Mouse (Mus musculus): Measurements from ENCODE around the gene Olfr159. TPM values are rescaled to one million over a fixed set of nuclear protein-coding genes. Genes with fewer than 3 reads are reported as not detected.

Gene Olfr159
- total and polyA plus RNA-seq, 3 experiments, result not detected

DNA sequence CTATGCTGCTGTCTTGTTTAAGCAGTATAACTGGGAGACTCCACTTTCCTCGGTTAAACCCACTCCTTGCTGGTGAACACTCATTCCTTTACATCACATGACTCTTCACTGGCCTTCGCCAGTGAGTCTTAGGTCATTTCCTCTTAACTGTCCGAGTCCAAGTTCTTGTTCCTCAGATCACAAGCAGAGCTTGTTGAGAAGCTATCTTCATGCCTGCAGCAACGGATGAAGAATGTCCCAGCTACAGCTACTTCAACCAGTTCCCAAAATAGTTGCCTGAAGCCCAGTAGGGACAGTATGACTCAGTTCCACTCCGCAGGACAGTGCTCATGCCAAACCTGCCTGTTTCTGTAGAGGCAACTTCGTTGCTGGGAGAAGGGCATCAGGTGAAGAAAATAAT is 13.6 kb downstream of the Olfr159 start:
- H3K36me3 ChIP-seq (ENCODE audit: control insufficient read depth, insufficient read depth, low read length), result no peaks in the 10 kb centered on the region
- intact Hi-C loops (cut with DNase I), result no loop called here
- peaks cover 8% of the 10 kb centered on the region for H3K4me1 ChIP-seq (ENCODE audit: control insufficient read depth, insufficient read depth, low read length)
- no peak overlapping the region for H3K4me3 ChIP-seq
- TF ChIP-seq POLR2A (IDR thresholded peaks at IDR 0.05; ENCODE audit: insufficient read depth, low read depth, low read length) (peak; percentile 39; the same call in 1 of the 2 replicates), EP300 (IDR thresholded peaks at IDR 0.05; ENCODE audit: insufficient read depth, low read depth, low read length) (no peak)
- DNase-seq, result peak in 1 of 2 experiments; percentile 45
- H3K79me2 ChIP-seq (replicated peaks; ENCODE audit: control insufficient read depth, insufficient read depth, low read length), result no peaks in the 10 kb centered on the region
- 9% methylated on average over 6 of the region's 6 CpGs for WGBS
- H3K27me3 ChIP-seq (ENCODE audit: control insufficient read depth, insufficient read depth, low read length), result no peaks in the 10 kb centered on the region
- no peak overlapping the region for H3K9ac ChIP-seq (ENCODE audit: low read depth, low read length)
- H3K27ac ChIP-seq, result peak overlapping the region; percentile 64

DNA sequence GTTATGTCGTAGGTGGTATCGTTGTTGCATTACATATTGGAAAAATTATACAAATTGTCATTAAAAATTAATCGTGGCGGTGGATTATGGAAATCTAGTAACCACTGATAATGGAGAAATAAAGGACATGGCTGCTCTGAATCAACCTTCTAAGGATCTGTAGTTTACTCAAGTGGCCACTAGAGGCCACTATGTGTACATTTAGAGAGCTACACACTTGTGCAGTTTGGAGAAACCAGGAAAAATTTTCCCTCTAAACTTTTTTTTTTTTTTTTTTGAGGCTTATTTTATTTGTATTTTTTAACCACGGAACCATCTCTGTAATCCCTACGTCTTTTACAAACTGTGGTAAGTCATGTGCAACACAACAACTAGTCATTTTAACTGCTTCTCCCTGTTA is 25.6 kb downstream of the Olfr159 start:
- Histone ChIP-seq H3K9ac (ENCODE audit: low read depth, low read length) (no peak overlapping the region), H3K27ac (no peak overlapping the region), H3K36me3 (ENCODE audit: control insufficient read depth, insufficient read depth, low read length) (no peaks in the 10 kb centered on the region; the same call in 1 of the 2 replicates), H3K4me1 (ENCODE audit: control insufficient read depth, insufficient read depth, low read length) (peaks cover 4% of the 10 kb centered on the region), H3K79me2 (replicated peaks; ENCODE audit: control insufficient read depth, insufficient read depth, low read length) (no peaks in the 10 kb centered on the region), H3K27me3 (ENCODE audit: control insufficient read depth, insufficient read depth, low read length) (no peaks in the 10 kb centered on the region), H3K4me3 (no peak overlapping the region)
- intact Hi-C loops (cut with DNase I), result loop anchor here (1.0 to 10.0 kb wide), 2 partner anchors 116 to 240 kb away; partner anchors contain the start of gene Ccin
- TF ChIP-seq POLR2A (IDR thresholded peaks at IDR 0.05; ENCODE audit: insufficient read depth, low read depth, low read length) (no peak), EP300 (IDR thresholded peaks at IDR 0.05; ENCODE audit: insufficient read depth, low read depth, low read length) (no peak), CTCF (IDR thresholded peaks at IDR 0.05) (peak; percentile 93)
- 10% methylated on average over 6 of the region's 6 CpGs for WGBS
- no peak for DNase-seq

DNA sequence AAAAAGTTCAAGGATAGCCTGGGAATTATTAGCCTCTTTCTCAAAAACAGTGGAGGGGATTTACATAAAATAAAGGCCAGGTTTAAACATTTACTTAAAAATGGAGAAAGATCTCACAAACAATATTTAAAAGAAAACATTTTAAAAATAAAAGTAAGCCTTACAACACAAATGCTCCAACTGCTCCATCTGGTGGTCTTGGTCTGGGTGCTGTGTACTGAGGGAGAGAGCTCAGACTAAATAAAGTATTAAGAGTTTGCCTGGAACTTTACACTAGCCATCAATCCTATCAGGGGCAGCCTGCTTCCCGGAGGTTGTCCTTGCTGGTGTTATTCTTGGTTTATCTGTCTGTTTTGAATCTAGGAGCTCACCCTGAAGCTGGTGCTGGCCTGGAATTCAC is 27.7 kb downstream of the Olfr159 start:
- no peaks in the 10 kb centered on the region for H3K27me3 ChIP-seq (ENCODE audit: control insufficient read depth, insufficient read depth, low read length)
- TF ChIP-seq CTCF (IDR thresholded peaks at IDR 0.05) (peak; percentile 76), POLR2A (IDR thresholded peaks at IDR 0.05; ENCODE audit: insufficient read depth, low read depth, low read length) (no peak)
- H3K4me3 ChIP-seq, result no peak overlapping the region
- peak overlapping the region; percentile 56; the same call in 1 of the 2 replicates for H3K27ac ChIP-seq
- no peaks in the 10 kb centered on the region; the same call in 1 of the 2 replicates for H3K36me3 ChIP-seq (ENCODE audit: control insufficient read depth, insufficient read depth, low read length)
- no peak for DNase-seq
- H3K79me2 ChIP-seq (replicated peaks; ENCODE audit: control insufficient read depth, insufficient read depth, low read length), result no peaks in the 10 kb centered on the region
- H3K4me1 ChIP-seq (ENCODE audit: control insufficient read depth, insufficient read depth, low read length), result peaks cover 4% of the 10 kb centered on the region
- WGBS, result 22% methylated on average over 1 of the region's 1 CpGs
- intact Hi-C loops (cut with DNase I), result loop anchor here (1.0 to 10.0 kb wide), 2 partner anchors 18 to 242 kb away; partner anchors contain the start of gene Ccin
- no peak overlapping the region for H3K9ac ChIP-seq (ENCODE audit: low read depth, low read length)

DNA sequence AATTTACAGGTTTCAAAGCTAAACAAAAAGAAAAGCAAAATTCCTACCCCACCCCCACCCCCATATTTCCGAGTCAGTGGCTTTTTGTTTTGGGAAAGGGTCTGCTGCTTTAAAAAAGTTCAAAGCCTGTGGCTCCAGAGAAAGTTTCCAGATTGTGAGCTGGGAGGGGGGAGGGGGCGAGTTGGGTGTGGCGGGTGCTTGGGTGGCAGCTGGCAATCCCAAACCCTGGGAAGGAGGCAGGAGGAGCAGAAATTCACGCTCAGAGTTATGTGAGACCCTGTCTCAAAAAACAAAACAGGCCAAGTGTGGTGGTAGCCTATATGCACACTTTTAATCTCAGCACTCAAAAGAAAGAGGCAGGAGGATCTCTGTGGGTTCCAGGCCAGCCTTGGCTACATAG is 28.2 kb downstream of the Olfr159 start:
- Histone ChIP-seq H3K9ac (ENCODE audit: low read depth, low read length) (no peak overlapping the region), H3K36me3 (ENCODE audit: control insufficient read depth, insufficient read depth, low read length) (no peaks in the 10 kb centered on the region; the same call in 1 of the 2 replicates), H3K27ac (peak overlapping the region; percentile 56), H3K4me3 (no peak overlapping the region), H3K4me1 (ENCODE audit: control insufficient read depth, insufficient read depth, low read length) (peaks cover 6% of the 10 kb centered on the region), H3K79me2 (replicated peaks; ENCODE audit: control insufficient read depth, insufficient read depth, low read length) (no peaks in the 10 kb centered on the region), H3K27me3 (ENCODE audit: control insufficient read depth, insufficient read depth, low read length) (no peaks in the 10 kb centered on the region)
- TF ChIP-seq CTCF (IDR thresholded peaks at IDR 0.05) (no peak), POLR2A (IDR thresholded peaks at IDR 0.05; ENCODE audit: insufficient read depth, low read depth, low read length) (no peak)
- DNase-seq, result no peak
- intact Hi-C loops (cut with DNase I), result loop anchor here (1.0 to 10.0 kb wide), 2 partner anchors 17 to 242 kb away; partner anchors contain the start of gene Ccin
- WGBS, result 49% methylated on average over 4 of the region's 4 CpGs

DNA sequence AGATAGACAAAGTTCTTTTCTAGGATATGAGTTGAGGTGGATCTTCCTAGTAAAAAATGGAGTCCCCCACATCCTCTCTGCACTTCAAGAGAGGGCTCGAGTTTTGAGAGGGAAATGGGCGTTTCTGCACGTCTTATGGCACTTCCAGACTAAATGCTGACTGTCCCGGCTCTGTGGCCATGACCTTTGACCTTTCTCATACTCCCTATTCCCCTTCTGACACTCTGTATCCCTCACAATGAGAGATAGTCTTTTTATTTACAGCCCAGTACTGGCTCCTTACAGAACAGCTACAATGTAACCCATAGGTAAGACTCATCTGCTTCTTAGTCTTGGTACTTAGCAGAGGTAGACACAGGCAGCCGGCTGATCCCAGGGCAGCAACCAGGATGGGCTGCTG is 29.3 kb downstream of the Olfr159 start:
- TF ChIP-seq CTCF (IDR thresholded peaks at IDR 0.05) (no peak), EP300 (IDR thresholded peaks at IDR 0.05; ENCODE audit: insufficient read depth, low read depth, low read length) (no peak), POLR2A (IDR thresholded peaks at IDR 0.05; ENCODE audit: insufficient read depth, low read depth, low read length) (no peak)
- Histone ChIP-seq H3K27ac (peak overlapping the region; percentile 56), H3K27me3 (ENCODE audit: control insufficient read depth, insufficient read depth, low read length) (no peaks in the 10 kb centered on the region), H3K36me3 (ENCODE audit: control insufficient read depth, insufficient read depth, low read length) (no peaks in the 10 kb centered on the region; the same call in 1 of the 2 replicates), H3K4me3 (no peak overlapping the region), H3K79me2 (replicated peaks; ENCODE audit: control insufficient read depth, insufficient read depth, low read length) (no peaks in the 10 kb centered on the region), H3K9ac (ENCODE audit: low read depth, low read length) (no peak overlapping the region), H3K4me1 (ENCODE audit: control insufficient read depth, insufficient read depth, low read length) (peaks cover 11% of the 10 kb centered on the region)
- intact Hi-C loops (cut with DNase I), result loop anchor here (10.0 kb wide), 1 partner anchor 243 kb away; the partner anchor contains the start of gene Ccin
- 50% methylated on average over 5 of the region's 5 CpGs for WGBS
- no peak for DNase-seq

GRCm38 (mm10) chr4:43738989-43739674 is 31.7 kb downstream of the Olfr159 start:
- WGBS, result 69% methylated on average over 8 of the region's 8 CpGs
- Histone ChIP-seq H3K36me3 (ENCODE audit: control insufficient read depth, insufficient read depth, low read length) (no peaks in the 10 kb centered on the region; the same call in 1 of the 2 replicates), H3K27me3 (ENCODE audit: control insufficient read depth, insufficient read depth, low read length) (no peaks in the 10 kb centered on the region), H3K4me1 (ENCODE audit: control insufficient read depth, insufficient read depth, low read length) (peaks cover 23% of the 10 kb centered on the region), H3K9ac (ENCODE audit: low read depth, low read length) (no peak overlapping the region), H3K79me2 (replicated peaks; ENCODE audit: control insufficient read depth, insufficient read depth, low read length) (no peaks in the 10 kb centered on the region), H3K27ac (no peak overlapping the region), H3K4me3 (no peak overlapping the region)
- intact Hi-C loops (cut with DNase I), result no loop called here
- no peak for DNase-seq
- TF ChIP-seq EP300 (IDR thresholded peaks at IDR 0.05; ENCODE audit: insufficient read depth, low read depth, low read length), result no peak
- TF ChIP-seq POLR2A (IDR thresholded peaks at IDR 0.05; ENCODE audit: insufficient read depth, low read depth, low read length), result no peak
- TF ChIP-seq CTCF (IDR thresholded peaks at IDR 0.05), result no peak
